Mouse (Mus musculus) embryonic facial prominence, embryonic 15.5 days (tissue): ENCODE measurements around the gene Tymp. TPM values are rescaled to one million over a fixed set of nuclear protein-coding genes. Genes with fewer than 3 reads are reported as not detected.
A peak's percentile ranks its signal among the peaks of the same experiment; 100 is the strongest.

ENCODE experiments used
- ATAC-seq: fragments of 200-750 bp; cut with Nextera tagmentation; 2 replicates; pipeline ENCODE4 v1.8.0; 2017; ENCODE audit warnings: low read depth, moderate TSS enrichment; ENCODE audit not compliant: insufficient number of reproducible peaks, low FRiP score, low TSS enrichment
- H3K27ac ChIP-seq: fragments of 300-500 bp; sonication (generic); replicated peaks from 2 replicates; pipeline ENCODE4 v1.5.1; 2015; ENCODE audit warnings: mild to moderate bottlenecking, inconsistent platforms
- H3K27me3 ChIP-seq: fragments of 300-500 bp; sonication (generic); 2 replicates; pipeline ENCODE4 v1.6.1; 2015; ENCODE audit warnings: inconsistent platforms
- H3K36me3 ChIP-seq: fragments of 300-500 bp; sonication (generic); 2 replicates; pipeline ENCODE4 v1.6.1; 2015; ENCODE audit warnings: mild to moderate bottlenecking, inconsistent platforms
- H3K4me1 ChIP-seq: fragments of 300-500 bp; sonication (generic); 2 replicates; pipeline ENCODE4 v1.6.1; 2015; ENCODE audit warnings: inconsistent platforms
- H3K4me2 ChIP-seq: fragments of 300-500 bp; sonication (generic); replicated peaks from 2 replicates; pipeline ENCODE4 v1.6.1; 2015; ENCODE audit warnings: mild to moderate bottlenecking, inconsistent platforms
- H3K4me3 ChIP-seq: fragments of 300-500 bp; sonication (generic); replicated peaks from 2 replicates; pipeline ENCODE4 v1.5.1; 2015; ENCODE audit warnings: mild to moderate bottlenecking, inconsistent platforms
- H3K9ac ChIP-seq: fragments of 300-500 bp; sonication (generic); 2 replicates; pipeline ENCODE4 v1.6.1; 2015; ENCODE audit warnings: inconsistent platforms
- H3K9me3 ChIP-seq: fragments of 300-500 bp; sonication (generic); replicated peaks from 2 replicates; pipeline ENCODE4 v1.6.1; 2016; ENCODE audit warnings: inconsistent platforms
- WGBS: fragments of 180-500 bp; shearing (Covaris S2); methylation state at CpG from one replicate; pipeline ENCODE4 v1.1.7; 2015; 5-methylcytosine and 5-hydroxymethylcytosine counted together
- polyA plus RNA-seq: library from polyadenylated mRNA; unstranded; fragments of >200 nt; fragmentation: Nextera tagmentation; extraction: Ambion mirVana; gene quantifications from 2 replicates; pipeline ENCODE4 v1.2.1, GENCODE M21; 2015

Gene Tymp
- polyA plus RNA-seq, 1 experiment from 2014 or later: 1.8 TPM

DNA sequence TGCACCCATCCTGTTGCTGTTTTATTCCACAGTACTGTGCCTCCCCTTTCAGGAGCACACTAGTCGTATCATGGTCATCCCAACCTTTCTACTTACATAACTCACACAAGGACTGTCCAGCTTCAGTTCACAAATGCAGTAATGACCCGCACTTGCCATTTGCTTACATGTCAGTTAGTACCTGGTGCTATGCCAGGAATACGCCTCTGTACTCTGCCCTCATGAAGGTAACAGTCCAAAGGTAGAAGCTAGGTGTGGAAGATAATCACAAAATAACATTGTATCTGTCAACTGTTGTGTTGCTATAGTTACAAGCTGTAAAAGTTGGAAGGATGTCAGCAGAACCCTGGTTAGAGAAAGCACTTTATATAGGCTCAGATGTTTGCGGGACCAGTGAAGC, 20.0 kb upstream of the Tymp start:
- H3K4me3 ChIP-seq: no peak overlapping the region
- no peak overlapping the region for H3K27ac ChIP-seq
- H3K9ac ChIP-seq: no peak overlapping the region
- H3K4me1 ChIP-seq: no peaks in the 10 kb centered on the region
- WGBS: 87% methylated on average over 4 of the region's 4 CpGs
- H3K27me3 ChIP-seq: no peaks in the 10 kb centered on the region
- H3K9me3 ChIP-seq: no peaks in the 10 kb centered on the region
- H3K36me3 ChIP-seq: no peaks in the 10 kb centered on the region
- no peak overlapping the region for H3K4me2 ChIP-seq
- ATAC-seq: no peak

DNA sequence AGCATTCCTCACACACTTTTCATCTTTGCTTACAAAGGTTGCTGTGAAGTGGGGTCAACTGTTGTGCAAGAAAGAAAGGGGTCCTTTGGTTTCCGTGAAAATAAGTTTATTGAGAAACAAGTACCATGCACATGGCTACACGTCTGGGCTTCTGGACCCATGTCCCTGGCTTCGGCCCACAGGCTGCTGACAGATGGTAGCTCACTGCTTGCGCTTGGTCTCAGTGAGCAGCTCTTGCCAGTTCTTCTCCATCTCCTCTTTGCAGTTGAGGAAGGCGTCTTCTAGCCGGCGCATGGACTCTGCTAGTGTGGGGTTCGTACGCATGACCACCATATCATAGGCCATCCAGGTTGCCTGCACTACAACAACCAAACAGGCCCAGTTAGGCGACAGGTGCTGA, 13.2 kb upstream of the Tymp start:
- Histone ChIP-seq H3K9ac (no peak overlapping the region), H3K4me3 (no peak overlapping the region), H3K9me3 (no peaks in the 10 kb centered on the region), H3K27me3 (no peaks in the 10 kb centered on the region), H3K4me2 (no peak overlapping the region), H3K27ac (no peak overlapping the region), H3K36me3 (no peaks in the 10 kb centered on the region), H3K4me1 (no peaks in the 10 kb centered on the region)
- WGBS: 93% methylated on average over 10 of the region's 10 CpGs
- ATAC-seq: no peak

- Histone ChIP-seq H3K9ac (no peak overlapping the region), H3K27me3 (peaks cover 6% of the 10 kb centered on the region; the same call in 1 of the 2 replicates), H3K36me3 (no peaks in the 10 kb centered on the region), H3K4me2 (no peak overlapping the region), H3K27ac (no peak overlapping the region), H3K4me3 (no peak overlapping the region), H3K4me1 (no peaks in the 10 kb centered on the region), H3K9me3 (no peaks in the 10 kb centered on the region)
- no peak for ATAC-seq
- WGBS: 29% methylated on average over 12 of the region's 12 CpGs
Measured at GRCm38 (mm10) chr15:89387127-89387526, 10.3 kb upstream of the Tymp start.

- H3K9ac ChIP-seq: no peak within 1 kb of the TSS
- H3K4me2 ChIP-seq: no peak within 1 kb of the TSS
- H3K9me3 ChIP-seq: no peaks in the 10 kb centered on the region
- peaks cover 12% of the 10 kb centered on the region for H3K27me3 ChIP-seq
- H3K4me1 ChIP-seq: no peaks in the 10 kb centered on the region
- no peak for ATAC-seq
- H3K36me3 ChIP-seq: no peaks in the 10 kb centered on the region
- WGBS: 81% methylated on average over 7 of the region's 7 CpGs
- H3K4me3 ChIP-seq: no peak within 1 kb of the TSS
- H3K27ac ChIP-seq: no peak within 1 kb of the TSS
Measured at GRCm38 (mm10) chr15:89384617-89385016, 7.8 kb upstream of the Tymp start, which contains the start of gene Klhdc7b. Gene Klhdc7b (plus strand): TSS chr15:89384917.

DNA sequence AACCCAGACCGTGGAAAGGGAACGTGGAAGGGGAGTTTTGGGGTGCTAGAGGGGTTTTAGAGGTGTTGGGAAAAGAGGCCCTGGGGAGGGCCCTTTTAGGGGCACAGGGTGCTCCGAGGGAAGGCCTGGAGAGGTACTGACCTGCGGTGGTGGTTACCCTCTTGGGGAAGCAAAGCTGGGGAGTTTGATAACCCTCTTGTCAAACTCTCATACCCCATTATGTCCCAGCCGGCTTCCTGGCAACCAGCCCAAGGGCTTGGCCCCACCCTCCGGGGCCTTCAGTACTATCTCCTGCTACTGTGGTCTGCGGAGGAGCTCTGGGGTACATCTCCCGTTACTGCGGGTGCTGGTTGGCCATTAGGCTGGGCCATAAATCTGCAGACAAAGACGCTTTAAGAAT, 2.6 kb upstream of the Tymp start:
- no peaks in the 10 kb centered on the region for H3K9me3 ChIP-seq
- no peak overlapping the region for H3K27ac ChIP-seq
- H3K36me3 ChIP-seq: no peaks in the 10 kb centered on the region
- no peak overlapping the region for H3K9ac ChIP-seq
- peak overlapping the region; percentile 38 for H3K4me3 ChIP-seq
- ATAC-seq: no peak
- H3K4me1 ChIP-seq: peaks cover 26% of the 10 kb centered on the region
- 12% methylated on average over 10 of the region's 10 CpGs for WGBS
- peak overlapping the region; percentile 55 for H3K4me2 ChIP-seq
- peaks cover 51% of the 10 kb centered on the region for H3K27me3 ChIP-seq

- Histone ChIP-seq H3K4me1 (peaks cover 30% of the 10 kb centered on the region), H3K27me3 (peaks cover 51% of the 10 kb centered on the region), H3K36me3 (no peaks in the 10 kb centered on the region), H3K4me2 (peak within 1 kb of the TSS; percentile 55), H3K9me3 (no peaks in the 10 kb centered on the region), H3K4me3 (peak within 1 kb of the TSS; percentile 38), H3K9ac (no peak within 1 kb of the TSS), H3K27ac (no peak within 1 kb of the TSS)
- ATAC-seq: no peak
- 1% methylated on average over 33 of the region's 33 CpGs for WGBS
Measured at GRCm38 (mm10) chr15:89378831-89379401, 2.1 kb upstream of the Tymp start, which contains the start of gene Odf3b. Gene Odf3b (minus strand): TSS chr15:89379282.

DNA sequence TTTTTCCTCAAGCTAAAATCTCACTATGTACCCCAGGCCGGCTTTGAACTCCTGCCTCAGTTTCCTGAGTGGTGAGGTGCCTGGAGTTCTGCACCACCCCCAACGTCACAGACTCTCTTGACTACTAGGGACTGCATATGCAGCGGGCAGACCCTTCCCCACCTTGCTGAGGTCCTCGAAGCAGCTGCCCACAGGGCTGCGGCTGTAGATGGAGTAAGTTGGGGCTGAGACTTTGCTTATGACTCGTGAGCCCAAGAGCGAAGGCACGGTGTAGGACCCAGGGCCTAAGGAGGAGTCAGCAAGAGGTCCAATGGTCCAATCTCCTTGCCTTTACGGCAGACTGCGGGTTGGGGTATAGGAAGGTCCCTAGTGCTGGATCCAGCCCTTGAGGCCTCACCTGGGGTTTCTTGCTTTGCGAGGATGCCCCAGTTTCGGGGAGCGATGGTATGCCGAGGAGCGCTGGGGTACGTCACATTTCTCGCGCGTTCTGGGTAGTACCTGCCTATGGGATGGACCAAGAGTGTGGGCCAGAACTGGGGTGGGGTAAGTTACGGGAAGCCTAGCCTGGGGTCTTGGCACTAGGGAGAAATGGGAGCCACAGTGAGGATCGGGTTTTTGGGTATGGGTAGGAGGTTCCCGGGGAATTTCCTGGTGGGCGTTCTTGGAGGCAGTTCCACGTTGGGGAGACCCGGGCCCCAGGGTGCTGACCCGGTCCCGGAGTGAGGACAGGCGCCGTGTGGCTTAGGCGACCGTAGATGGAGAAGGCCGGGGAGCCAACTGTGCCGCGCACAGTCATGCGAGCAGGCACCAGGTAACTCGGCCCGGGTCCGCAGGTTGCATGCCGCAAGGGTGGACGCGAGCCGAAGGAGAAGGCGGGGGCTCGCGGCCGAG, 1.3 kb upstream of the Tymp start:
- H3K27ac ChIP-seq: no peak overlapping the region
- no peaks in the 10 kb centered on the region for H3K36me3 ChIP-seq
- WGBS: 9% methylated on average over 46 of the region's 46 CpGs
- H3K4me1 ChIP-seq: peaks cover 31% of the 10 kb centered on the region
- H3K27me3 ChIP-seq: peaks cover 51% of the 10 kb centered on the region
- peak overlapping the region; percentile 38 for H3K4me3 ChIP-seq
- H3K9me3 ChIP-seq: no peaks in the 10 kb centered on the region
- peak overlapping the region; percentile 55 for H3K4me2 ChIP-seq
- H3K9ac ChIP-seq: no peak overlapping the region
- no peak for ATAC-seq

GRCm38 (mm10) chr15:89377362-89377761, 523 bp upstream of the Tymp start:
- peaks cover 2% of the 10 kb centered on the region for H3K36me3 ChIP-seq
- peaks cover 45% of the 10 kb centered on the region for H3K27me3 ChIP-seq
- no peak overlapping the region for H3K4me3 ChIP-seq
- H3K4me2 ChIP-seq: peak overlapping the region; percentile 12
- H3K9me3 ChIP-seq: no peaks in the 10 kb centered on the region
- 3% methylated on average over 18 of the region's 18 CpGs for WGBS
- H3K27ac ChIP-seq: no peak overlapping the region
- ATAC-seq: no peak
- H3K9ac ChIP-seq: no peak overlapping the region
- H3K4me1 ChIP-seq: peaks cover 38% of the 10 kb centered on the region

DNA sequence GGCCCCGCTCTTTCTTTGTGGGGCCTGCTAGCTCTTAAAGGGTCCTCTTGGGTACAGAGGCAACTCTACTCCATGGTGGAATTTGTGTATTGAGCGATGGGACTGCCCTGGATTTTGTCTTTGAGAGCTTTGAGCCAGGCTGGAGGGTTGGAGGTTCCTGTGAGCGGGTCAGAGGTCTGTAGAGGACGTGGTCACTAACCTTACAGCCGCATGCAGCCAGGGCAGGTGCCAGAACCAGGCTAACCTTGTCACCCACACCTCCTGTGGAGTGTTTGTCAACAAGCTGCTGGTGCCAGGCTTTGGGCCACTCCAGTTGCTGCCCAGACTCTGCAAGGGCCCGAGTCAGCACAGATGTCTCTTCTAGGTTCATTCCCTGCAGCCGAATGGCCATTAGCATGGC, 799 bp downstream of the Tymp start:
- Histone ChIP-seq H3K4me2 (no peak overlapping the region), H3K9me3 (no peaks in the 10 kb centered on the region), H3K4me1 (peaks cover 42% of the 10 kb centered on the region), H3K27ac (no peak overlapping the region), H3K9ac (no peak overlapping the region), H3K4me3 (no peak overlapping the region), H3K27me3 (peaks cover 45% of the 10 kb centered on the region), H3K36me3 (peaks cover 15% of the 10 kb centered on the region)
- WGBS: 80% methylated on average over 7 of the region's 7 CpGs
- ATAC-seq: no peak

GRCm38 (mm10) chr15:89374801-89375534, 1.9 kb downstream of the Tymp start:
- 90% methylated on average over 17 of the region's 17 CpGs for WGBS
- Histone ChIP-seq H3K4me1 (peaks cover 42% of the 10 kb centered on the region), H3K4me3 (no peak overlapping the region), H3K27ac (no peak overlapping the region), H3K36me3 (peaks cover 26% of the 10 kb centered on the region), H3K9ac (no peak overlapping the region), H3K4me2 (no peak overlapping the region), H3K9me3 (no peaks in the 10 kb centered on the region), H3K27me3 (peaks cover 41% of the 10 kb centered on the region)
- no peak for ATAC-seq

DNA sequence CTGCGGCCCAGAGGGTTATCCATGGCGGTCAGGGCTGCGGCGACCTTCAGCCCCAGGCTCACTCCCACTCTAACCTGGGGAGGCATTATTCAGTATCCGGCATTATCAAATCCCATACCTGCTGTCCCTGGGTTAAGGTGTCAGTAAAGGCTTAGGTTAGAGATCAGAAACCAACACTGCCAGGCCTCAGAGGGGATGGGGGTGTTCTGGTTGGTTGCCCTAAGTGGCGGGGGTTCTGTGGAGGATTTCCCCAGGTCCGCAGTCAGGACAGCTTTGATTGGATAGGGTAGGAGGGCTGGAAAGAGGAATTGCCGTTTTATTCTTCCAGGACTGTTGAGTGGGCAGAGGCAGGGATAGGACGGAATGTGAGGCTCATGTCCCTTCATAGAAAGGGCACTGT, 2.5 kb downstream of the Tymp start:
- Histone ChIP-seq H3K4me3 (peak overlapping the region; percentile 80), H3K36me3 (peaks cover 32% of the 10 kb centered on the region), H3K4me1 (peaks cover 40% of the 10 kb centered on the region), H3K27me3 (peaks cover 36% of the 10 kb centered on the region), H3K27ac (peak overlapping the region; percentile 94), H3K4me2 (peak overlapping the region; percentile 95), H3K9ac (peak overlapping the region; percentile 65), H3K9me3 (no peaks in the 10 kb centered on the region)
- 47% methylated on average over 9 of the region's 9 CpGs for WGBS
- ATAC-seq: no peak
